Mouse (Mus musculus) small intestine, adult 2 months (tissue): ENCODE results near the gene Lalba.

Source experiments
- CTCF ChIP-seq: fragments of 200-500 bp; IDR thresholded peaks from 2 replicates; pipeline ENCODE4 v1.5.1; 2012; ENCODE audit warnings: low read depth, mild to moderate bottlenecking, control low read depth, inconsistent platforms, low read length, moderate library complexity, mixed read lengths; ENCODE audit not compliant: insufficient replicate concordance, insufficient read length; ENCODE audit errors: extremely low read depth
- POLR2A ChIP-seq: fragments of 200-500 bp; IDR thresholded peaks from 2 replicates; pipeline ENCODE4 v1.6.1; 2012; ENCODE audit warnings: low read depth, mild to moderate bottlenecking, control low read depth, inconsistent platforms, low read length, moderate library complexity

DNA sequence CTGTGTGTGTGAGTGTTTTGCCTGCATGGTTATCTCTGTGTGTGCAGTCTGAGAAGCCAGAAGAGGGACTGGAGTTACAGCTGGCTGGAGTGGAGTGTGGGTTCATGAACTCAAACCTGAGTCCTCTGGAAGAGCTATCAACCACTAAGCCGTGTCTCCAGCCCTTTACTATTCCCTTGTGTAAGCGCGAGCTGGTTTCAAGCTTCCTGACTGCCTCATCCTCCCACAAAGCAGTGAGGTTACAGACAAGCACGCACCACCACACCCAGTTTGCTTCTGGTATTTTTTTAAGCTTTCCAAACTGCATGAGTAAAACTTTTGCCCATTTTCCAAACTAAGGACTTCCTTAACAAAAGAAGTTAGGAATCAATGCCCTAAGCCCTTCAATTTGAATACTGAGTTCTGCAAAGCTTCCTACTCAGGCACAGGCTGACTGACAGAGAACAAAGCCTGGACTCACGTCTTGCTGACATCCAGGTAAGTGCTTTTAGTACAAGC is 45.6 kb upstream of the Lalba start:
- TF ChIP-seq CTCF (no peak), POLR2A (no peak)
